Mouse (Mus musculus): ENCODE data around the gene Taar7e.
"Not testable (repeated sequence)": the region's sequence is repeated elsewhere in the genome, so short reads cannot be mapped to it uniquely, and the experiment has no call there.

The Taar7e gene

GRCm38 (mm10) chr10:24037314-24037713 lies at the start of gene Taar7e:
Gene Taar7e, plus strand, starts transcription at chr10:24037614.
- DNase-seq: no peak

- no peak for DNase-seq
These were observed 44.0 kb upstream of the Taar7e start, which contains the start of gene Taar7a for GRCm38 (mm10) chr10:23993381-23993780. Gene Taar7a, minus strand, starts transcription at chr10:23993481.

- DNase-seq: no peak
These were observed 37.8 kb upstream of the Taar7e start, which contains the start of gene Taar7b for GRCm38 (mm10) chr10:23999639-24000038. Gene Taar7b, plus strand, starts transcription at chr10:23999939.

- DNase-seq: no peak
These were observed 31.0 kb upstream of the Taar7e start for GRCm38 (mm10) chr10:24006442-24006841.

GRCm38 (mm10) chr10:24007034-24007433 lies 30.4 kb upstream of the Taar7e start:
- no peak for DNase-seq

DNA sequence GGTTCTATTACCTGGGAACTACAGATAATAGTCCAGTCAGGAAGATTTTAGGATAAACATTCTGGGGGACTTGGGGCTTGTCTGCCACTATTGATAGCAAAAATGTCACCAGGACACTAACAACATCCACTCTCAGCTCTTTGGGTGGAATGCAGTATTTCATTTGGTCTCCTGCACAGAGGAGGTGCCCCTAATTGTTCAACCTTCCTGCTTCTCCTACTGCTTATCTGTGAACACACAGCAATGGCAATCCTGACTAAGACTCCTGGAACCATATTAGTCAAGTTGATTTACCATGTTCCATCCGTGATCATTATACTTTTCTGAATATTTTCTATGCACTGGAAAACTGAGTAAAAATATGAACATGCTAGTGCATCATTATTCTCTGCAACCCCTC lies 29.3 kb upstream of the Taar7e start:
- no peak for DNase-seq

DNA sequence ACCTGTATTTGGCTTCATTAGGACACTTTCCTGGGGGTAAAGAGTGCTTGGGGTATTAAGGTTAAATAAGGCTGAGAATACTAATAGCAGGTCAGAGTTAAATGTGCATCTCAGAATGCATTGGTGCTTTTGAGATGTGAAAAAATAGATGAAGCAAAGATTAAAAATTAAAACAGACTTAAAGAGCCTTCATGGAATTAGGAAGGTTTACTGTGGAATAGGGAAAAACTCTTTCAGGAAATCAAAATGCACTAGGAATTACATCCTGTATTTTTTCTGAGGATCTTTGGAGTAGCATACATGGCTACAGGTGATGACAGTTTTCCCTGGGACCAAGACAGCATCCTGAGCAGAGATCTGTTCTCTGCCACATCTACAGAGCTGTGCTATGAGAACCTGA lies 10.5 kb upstream of the Taar7e start, which contains the start of gene Taar7d:
TSS of gene Taar7d (plus strand) at position 301 of the 400 bp plus-strand sequence.
- no peak for DNase-seq

DNA sequence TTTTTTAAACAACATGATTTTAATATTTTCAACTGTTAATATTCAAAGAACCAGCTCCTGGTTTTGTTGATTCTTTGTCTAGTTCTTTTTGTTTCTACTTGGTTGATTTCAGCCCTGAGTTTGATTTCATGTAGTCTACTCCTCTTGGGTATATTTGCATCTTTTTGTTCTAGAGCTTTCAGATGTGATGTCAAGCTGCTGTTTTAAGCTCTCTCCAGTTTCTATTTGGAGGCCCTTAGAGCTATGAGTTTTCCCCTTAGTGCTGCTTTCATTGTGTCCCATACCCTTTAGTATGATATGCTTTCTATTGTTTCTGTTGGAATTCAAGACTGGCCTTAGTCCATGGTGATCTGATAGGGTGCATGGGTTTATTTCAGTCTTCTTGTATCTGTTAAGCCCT lies 6.1 kb upstream of the Taar7e start:
- no peak for DNase-seq

- DNase-seq: no peak
These were observed 2.9 kb downstream of the Taar7e start for GRCm38 (mm10) chr10:24040120-24040869.

DNA sequence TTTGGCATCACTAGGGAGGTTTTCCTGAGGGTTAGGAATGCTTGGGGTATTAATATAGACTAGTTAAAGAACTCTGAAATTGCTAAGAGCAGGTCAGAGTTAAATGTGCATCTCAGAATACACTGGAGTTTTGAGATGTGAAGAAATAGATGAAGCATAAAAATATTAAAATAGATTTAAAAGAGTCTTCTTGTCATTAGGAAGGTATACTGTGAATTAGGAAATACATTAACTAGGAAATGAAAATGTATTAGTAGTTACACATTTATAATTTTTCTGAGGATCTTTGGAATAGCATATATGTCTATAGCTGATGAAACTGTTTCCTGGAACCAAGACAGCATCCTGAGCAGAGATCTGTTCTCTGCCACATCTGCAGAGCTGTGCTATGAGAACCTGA lies 11.8 kb downstream of the Taar7e start, which contains the start of gene Taar7f:
TSS of gene Taar7f (plus strand) at position 301 of the 400 bp plus-strand sequence.
- no peak for DNase-seq

DNA sequence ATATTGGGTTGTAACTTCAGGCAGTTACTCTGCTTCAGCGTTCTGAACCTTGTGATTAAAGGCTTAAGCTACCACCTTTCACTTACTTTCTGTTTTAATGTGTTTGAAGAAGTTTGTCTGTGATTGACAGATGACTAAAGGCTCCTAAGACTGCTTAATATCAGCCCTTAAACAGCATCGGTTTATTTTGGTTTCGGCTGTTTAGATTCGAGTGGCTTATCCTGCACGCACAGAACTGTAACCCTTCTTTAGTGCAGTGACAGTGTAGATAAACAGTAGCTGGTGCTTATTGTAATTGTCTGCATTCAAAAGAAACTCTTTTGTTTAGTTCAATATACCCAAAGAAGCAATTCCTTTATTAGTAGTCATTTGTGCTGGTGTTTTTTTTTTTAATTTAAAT lies 14.6 kb downstream of the Taar7e start:
- no peak for DNase-seq

GRCm38 (mm10) chr10:24058986-24059385 lies 21.6 kb downstream of the Taar7e start:
- no peak for DNase-seq

DNA sequence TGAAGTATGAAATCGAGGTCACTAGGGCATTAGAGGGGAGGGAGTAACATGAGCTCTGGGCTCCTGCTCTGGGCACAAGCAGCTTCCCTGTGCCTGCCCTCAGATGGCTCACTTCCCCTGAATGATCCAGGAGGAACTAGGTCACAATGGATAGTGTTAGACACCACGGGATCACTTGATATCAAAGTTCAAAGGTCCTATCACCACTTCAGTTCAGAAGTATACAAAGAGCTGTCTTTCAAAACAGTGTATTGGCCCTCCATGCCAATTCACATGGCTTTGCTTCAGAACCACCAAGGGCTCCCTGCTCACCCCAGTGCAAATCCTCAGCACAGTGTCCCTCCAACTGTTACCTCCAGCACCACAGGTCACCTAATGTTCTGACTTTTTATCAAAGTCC lies 37.3 kb downstream of the Taar7e start:
- not testable (repeated sequence) for DNase-seq

- not testable (repeated sequence) for DNase-seq
These were observed 38.8 kb downstream of the Taar7e start, which contains the start of gene Taar8a for GRCm38 (mm10) chr10:24076200-24076599. Gene Taar8a, plus strand, starts transcription at chr10:24076500.

DNA sequence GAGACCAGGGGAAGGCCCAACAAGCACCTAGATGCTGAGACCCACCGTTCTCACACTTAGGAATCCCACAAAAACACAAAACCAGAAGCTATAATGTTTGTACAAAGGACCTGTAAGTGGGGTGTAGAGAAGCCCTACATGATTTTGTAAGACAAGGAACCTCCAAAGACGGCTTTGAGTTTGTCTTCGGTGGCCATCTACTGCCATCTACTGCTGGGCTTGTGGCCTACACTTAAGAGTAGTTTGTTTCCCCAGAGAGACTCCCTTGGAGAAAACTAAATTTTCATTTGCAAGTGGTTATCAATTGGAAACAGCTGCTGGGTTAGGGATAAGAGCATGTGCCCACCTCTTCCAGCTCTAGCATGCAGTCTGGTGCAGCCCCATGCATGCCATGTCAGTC lies 42.8 kb downstream of the Taar7e start:
- no peak for DNase-seq

- DNase-seq: no peak
These were observed 48.5 kb downstream of the Taar7e start for GRCm38 (mm10) chr10:24085936-24086335.

GRCm38 (mm10) chr10:24086555-24086954 lies 49.1 kb downstream of the Taar7e start:
- DNase-seq: no peak

- no peak for DNase-seq
These were observed 49.8 kb downstream of the Taar7e start for GRCm38 (mm10) chr10:24087168-24087567.
